Mouse (Mus musculus) G1E (cell line): ENCODE measurements around the gene Ptprg.

Experiments
- CTCF ChIP-seq: IDR thresholded peaks from 2 replicates; pipeline ENCODE4 v1.5.1; 2012; ENCODE audit warnings: low read depth, low read length, inconsistent platforms, mixed read lengths
- GATA1 ChIP-seq: IDR thresholded peaks from 2 replicates; pipeline ENCODE4 v1.6.1; 2012; ENCODE audit warnings: borderline replicate concordance, low read length, inconsistent platforms, mixed read lengths
- TAL1 ChIP-seq: conservative IDR thresholded peaks from 2 replicates; pipeline ENCODE4 v1.6.1; 2012; ENCODE audit warnings: low read depth, low read length, inconsistent platforms, mixed read lengths

DNA sequence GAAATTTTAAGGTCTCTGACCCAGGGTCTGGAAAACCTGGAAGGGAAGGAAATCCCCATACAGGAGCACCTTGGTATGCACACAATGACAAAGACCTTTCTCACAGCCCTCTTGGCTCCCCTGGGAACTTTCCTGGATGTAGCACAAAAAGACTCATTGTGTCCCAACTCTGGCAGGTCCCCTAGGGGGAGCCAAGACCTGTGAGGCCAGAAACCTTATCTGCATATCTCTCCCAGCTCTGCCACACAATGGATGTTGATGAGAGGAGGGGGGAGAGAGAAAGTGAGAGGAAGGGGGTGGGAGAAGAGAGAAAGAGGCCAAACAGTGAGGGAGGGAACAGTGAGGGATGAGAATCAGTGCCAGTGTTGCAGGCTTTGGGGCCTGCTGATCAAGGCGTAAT lies 18.9 kb upstream of the Ptprg start:
- TF ChIP-seq CTCF, result no peak
- TF ChIP-seq GATA1, result no peak
- no peak for TF ChIP-seq TAL1
